ENCODE assay signal across 12 mouse cellular contexts in the genomic region with DNA sequence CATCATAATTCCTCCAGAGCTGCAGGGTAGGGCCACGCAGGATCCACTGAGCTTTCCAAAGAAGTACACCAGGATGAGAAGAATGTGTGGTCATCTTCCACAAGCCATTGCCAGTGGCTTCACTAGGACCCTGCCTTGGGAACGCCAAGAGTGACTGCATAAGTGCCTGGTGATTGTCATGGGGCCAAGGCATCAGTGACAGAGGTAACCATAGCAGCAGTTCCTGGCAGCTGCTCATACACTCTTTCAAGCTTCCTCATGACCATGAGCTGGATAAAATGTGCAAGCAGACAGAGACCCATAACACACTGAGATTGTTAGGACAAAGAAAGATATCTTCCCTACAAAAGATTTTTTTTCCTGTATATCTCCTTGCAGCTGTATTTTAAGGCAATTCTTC. TPM values are rescaled to one million over a fixed set of nuclear protein-coding genes. Genes with fewer than 3 reads are reported as not detected.
A peak's percentile ranks its signal among the peaks of the same experiment; 100 is the strongest.
DNase-seq lines count a peak whose midpoint lies in the region; ATAC-seq and TF ChIP-seq lines count a peak whose summit lies in the region.
"Had no signal": no experiment of that assay in that cellular context is flagged by ENCODE, and none has a peak within 500 bp of the region (broad histone marks: within the 10 kb centered on the region; RNA-seq: fewer than 3 reads in every experiment).

No protein-coding gene starts in this region.

- no peak overlapping the region for H3K4me2 ChIP-seq in forebrain, embryonic 14.5 days (ENCODE audit: low read length)
- no peak overlapping the region for H3K4me2 ChIP-seq in forebrain, embryonic 12.5 days
- no peak overlapping the region for H3K4me2 ChIP-seq in midbrain, embryonic 14.5 days (ENCODE audit: low read length)
- no peak overlapping the region for H3K4me2 ChIP-seq in midbrain, embryonic 11.5 days
- no peak overlapping the region for H3K4me2 ChIP-seq in lung, embryonic 16.5 days (ENCODE audit: low read depth, low read length)
- no peak overlapping the region for H3K4me2 ChIP-seq in kidney, embryonic 14.5 days (replicated peaks; ENCODE audit: low read depth, low read length)
- H3K4me2 ChIP-seq: kidney, embryonic 15.5 days had no signal

- 72% methylated on average over 2 of the region's 2 CpGs for WGBS in forebrain, embryonic 14.5 days
- 78% methylated on average over 2 of the region's 2 CpGs for WGBS in forebrain, embryonic 12.5 days
- WGBS in midbrain, embryonic 14.5 days = 62% methylated on average over 2 of the region's 2 CpGs
- 79% methylated on average over 2 of the region's 2 CpGs for WGBS in midbrain, embryonic 11.5 days
- 32% methylated on average over 2 of the region's 2 CpGs for WGBS in lung, embryonic 16.5 days
- WGBS in kidney, embryonic 14.5 days = 78% methylated on average over 2 of the region's 2 CpGs

- H3K27ac ChIP-seq in forebrain, embryonic 14.5 days (ENCODE audit: low read depth, low read length) = no peak overlapping the region
- H3K27ac ChIP-seq in forebrain, embryonic 12.5 days = no peak overlapping the region
- H3K27ac ChIP-seq in midbrain, embryonic 14.5 days (replicated peaks; ENCODE audit: low read depth, low read length) = no peak overlapping the region
- H3K27ac ChIP-seq in midbrain, embryonic 11.5 days (ENCODE audit: low read depth, low read length) = no peak overlapping the region
- no peak overlapping the region for H3K27ac ChIP-seq in lung, embryonic 16.5 days (ENCODE audit: low read length)
- H3K27ac ChIP-seq in kidney, embryonic 14.5 days (ENCODE audit: low read depth, low read length) = no peak overlapping the region
- H3K27ac ChIP-seq: kidney, embryonic 15.5 days had no signal

- H3K36me3 ChIP-seq in forebrain, embryonic 14.5 days (ENCODE audit: control insufficient read depth, insufficient read depth, low read length) = no peaks in the 10 kb centered on the region
- H3K36me3 ChIP-seq in forebrain, embryonic 12.5 days (replicated peaks) = no peaks in the 10 kb centered on the region
- H3K36me3 ChIP-seq in midbrain, embryonic 14.5 days (ENCODE audit: control insufficient read depth, insufficient read depth, low read length) = no peaks in the 10 kb centered on the region
- no peaks in the 10 kb centered on the region for H3K36me3 ChIP-seq in midbrain, embryonic 11.5 days (ENCODE audit: control insufficient read depth, insufficient read depth, low read length)
- H3K36me3 ChIP-seq in lung, embryonic 16.5 days (ENCODE audit: control insufficient read depth, insufficient read depth, low read length) = no peaks in the 10 kb centered on the region
- no peaks in the 10 kb centered on the region for H3K36me3 ChIP-seq in kidney, embryonic 14.5 days (ENCODE audit: control insufficient read depth, insufficient read depth, low read length)
- H3K36me3 ChIP-seq: kidney, embryonic 15.5 days had no signal

- no peaks in the 10 kb centered on the region for H3K27me3 ChIP-seq in forebrain, embryonic 14.5 days (replicated peaks; ENCODE audit: control insufficient read depth, insufficient read depth, low read length)
- no peaks in the 10 kb centered on the region for H3K27me3 ChIP-seq in forebrain, embryonic 12.5 days
- no peaks in the 10 kb centered on the region for H3K27me3 ChIP-seq in midbrain, embryonic 14.5 days (ENCODE audit: control insufficient read depth, insufficient read depth, low read length)
- no peaks in the 10 kb centered on the region for H3K27me3 ChIP-seq in midbrain, embryonic 11.5 days (ENCODE audit: control insufficient read depth, insufficient read depth, low read length)
- no peaks in the 10 kb centered on the region for H3K27me3 ChIP-seq in lung, embryonic 16.5 days (ENCODE audit: control insufficient read depth, insufficient read depth, low read depth, low read length)
- H3K27me3 ChIP-seq in kidney, embryonic 14.5 days (ENCODE audit: control insufficient read depth, insufficient read depth, low read length) = no peaks in the 10 kb centered on the region
- H3K27me3 ChIP-seq: kidney, embryonic 15.5 days had no signal

- TF ChIP-seq POLR2A in brain, embryonic 14.5 days (IDR thresholded peaks at IDR 0.05; ENCODE audit: borderline replicate concordance, extremely low read depth, insufficient read depth, insufficient read length, poor library complexity, severe bottlenecking) = no peak

- no peak for TF ChIP-seq CTCF in brain, embryonic 14.5 days (IDR thresholded peaks at IDR 0.05; ENCODE audit: borderline replicate concordance, extremely low read depth, insufficient read depth, insufficient read length)

- H3K4me1 ChIP-seq in forebrain, embryonic 14.5 days (ENCODE audit: control insufficient read depth, insufficient read depth, low read length) = 0 out of 2 replicates have a peak, but pooled peaks cover 3% of the 10 kb centered on the region
- H3K4me1 ChIP-seq in forebrain, embryonic 12.5 days = peaks cover 6% of the 10 kb centered on the region
- peaks cover 8% of the 10 kb centered on the region; the same call in 1 of the 2 replicates for H3K4me1 ChIP-seq in midbrain, embryonic 14.5 days (ENCODE audit: control insufficient read depth, insufficient read depth, low read length)
- peaks cover 2% of the 10 kb centered on the region; the same call in 1 of the 2 replicates for H3K4me1 ChIP-seq in midbrain, embryonic 11.5 days (ENCODE audit: control insufficient read depth, insufficient read depth, low read length)
- H3K4me1 ChIP-seq in lung, embryonic 16.5 days (replicated peaks; ENCODE audit: control insufficient read depth, insufficient read depth, low read length) = peaks cover 8% of the 10 kb centered on the region; the same call in 1 of the 2 replicates
- 0 out of 2 replicates have a peak, but pooled peaks cover 4% of the 10 kb centered on the region for H3K4me1 ChIP-seq in kidney, embryonic 14.5 days (ENCODE audit: control insufficient read depth, insufficient read depth, low read length)

- no peak for ATAC-seq in forebrain, embryonic 14.5 days
- ATAC-seq in forebrain, embryonic 12.5 days (ENCODE audit: low FRiP score) = no peak
- no peak for ATAC-seq in midbrain, embryonic 14.5 days (ENCODE audit: low FRiP score, low TSS enrichment)
- ATAC-seq in midbrain, embryonic 11.5 days (ENCODE audit: low FRiP score) = no peak
- peak; percentile 59; the same call in 1 of the 2 replicates for ATAC-seq in lung, embryonic 16.5 days (ENCODE audit: low read depth)
- ATAC-seq in kidney, embryonic 14.5 days (ENCODE audit: low FRiP score, low TSS enrichment) = no peak
- ATAC-seq: CD4-positive, CD25-positive, alpha-beta regulatory T cell, adult 4 months had no signal

- no peak overlapping the region for H3K4me3 ChIP-seq in forebrain, embryonic 14.5 days (ENCODE audit: low read depth, low read length)
- H3K4me3 ChIP-seq in forebrain, embryonic 12.5 days (replicated peaks) = no peak overlapping the region
- H3K4me3 ChIP-seq in midbrain, embryonic 14.5 days (replicated peaks; ENCODE audit: low read depth, low read length) = no peak overlapping the region
- H3K4me3 ChIP-seq in midbrain, embryonic 11.5 days (ENCODE audit: low read depth, low read length) = no peak overlapping the region
- H3K4me3 ChIP-seq in lung, embryonic 16.5 days (ENCODE audit: low read length) = no peak overlapping the region
- no peak overlapping the region for H3K4me3 ChIP-seq in kidney, embryonic 14.5 days (ENCODE audit: low read length)
- H3K4me3 ChIP-seq: kidney, embryonic 15.5 days had no signal

- no peaks in the 10 kb centered on the region for H3K9me3 ChIP-seq in forebrain, embryonic 14.5 days (replicated peaks; ENCODE audit: control insufficient read depth, low read length)
- no peaks in the 10 kb centered on the region for H3K9me3 ChIP-seq in forebrain, embryonic 12.5 days
- H3K9me3 ChIP-seq in midbrain, embryonic 14.5 days (ENCODE audit: control insufficient read depth, low read length) = no peaks in the 10 kb centered on the region
- H3K9me3 ChIP-seq in midbrain, embryonic 11.5 days (ENCODE audit: control insufficient read depth, low read length) = no peaks in the 10 kb centered on the region
- no peaks in the 10 kb centered on the region for H3K9me3 ChIP-seq in lung, embryonic 16.5 days (ENCODE audit: control insufficient read depth, low read length)
- no peaks in the 10 kb centered on the region for H3K9me3 ChIP-seq in kidney, embryonic 14.5 days (ENCODE audit: control insufficient read depth, low read length)
- H3K9me3 ChIP-seq: kidney, embryonic 15.5 days had no signal

- H3K9ac ChIP-seq in forebrain, embryonic 14.5 days (ENCODE audit: low read length) = no peak overlapping the region
- H3K9ac ChIP-seq in forebrain, embryonic 12.5 days = no peak overlapping the region
- H3K9ac ChIP-seq in midbrain, embryonic 14.5 days (replicated peaks; ENCODE audit: low read length) = no peak overlapping the region
- no peak overlapping the region for H3K9ac ChIP-seq in midbrain, embryonic 11.5 days (ENCODE audit: low read length)
- H3K9ac ChIP-seq in lung, embryonic 16.5 days (ENCODE audit: low read length) = no peak overlapping the region
- H3K9ac ChIP-seq in kidney, embryonic 14.5 days (ENCODE audit: low read depth, low read length) = no peak overlapping the region
- H3K9ac ChIP-seq: kidney, embryonic 15.5 days had no signal

- DNase-seq in forebrain, embryonic 14.5 days (ENCODE audit: low spot score) = peak; percentile 42
- DNase-seq in midbrain, embryonic 14.5 days = peak; percentile 53
- no peak for DNase-seq in midbrain, embryonic 11.5 days (ENCODE audit: low spot score, missing footprints)
- DNase-seq in brain, embryonic 14.5 days (ENCODE audit: low read depth) = peak; percentile 70
- no peak for DNase-seq in gastrocnemius, postnatal 10 days

RNA-seq across cellular contexts. Expression of a gene that starts 7.5 kb away (rescaled TPM):
- 50.5 and 65.0 TPM in 2 replicates for polyA plus RNA-seq in forebrain, embryonic 14.5 days (2014; fragmentation: Nextera tagmentation; extraction: Ambion mirVana)
- 23.7 and 29.7 TPM in 2 replicates for polyA plus RNA-seq in forebrain, embryonic 12.5 days (2016; fragmentation: Nextera tagmentation; extraction: Ambion mirVana)
- polyA plus RNA-seq in midbrain, embryonic 14.5 days (2014; fragmentation: Nextera tagmentation; extraction: Ambion mirVana) = 58.9 and 87.2 TPM in 2 replicates
- 30.5 and 33.8 TPM in 2 replicates for polyA plus RNA-seq in midbrain, embryonic 11.5 days (2014; fragmentation: Nextera tagmentation; extraction: Ambion mirVana)
- 33.4 and 38.5 TPM in 2 replicates for polyA plus RNA-seq in brain, embryonic 14.5 days (2012; rRNA removed)
- polyA plus RNA-seq in lung, embryonic 16.5 days (2015; fragmentation: Nextera tagmentation; extraction: Ambion mirVana) = 83.0 and 91.2 TPM in 2 replicates
- 10 to 100 TPM; 61.3 to 67.2 TPM for total RNA-seq in gastrocnemius, postnatal 10 days (2021)
- 63.0 and 73.6 TPM in 2 replicates for polyA plus RNA-seq in kidney, embryonic 14.5 days (2014; fragmentation: Nextera tagmentation; extraction: Ambion mirVana)

RNA-seq across cellular contexts. Expression of a gene that starts 24.0 kb away (rescaled TPM):
- 5.5 and 6.0 TPM in 2 replicates for polyA plus RNA-seq in forebrain, embryonic 14.5 days (2014; fragmentation: Nextera tagmentation; extraction: Ambion mirVana)
- 7.2 and 9.3 TPM in 2 replicates for polyA plus RNA-seq in forebrain, embryonic 12.5 days (2016; fragmentation: Nextera tagmentation; extraction: Ambion mirVana)
- 1.4 and 6.2 TPM in 2 replicates for polyA plus RNA-seq in midbrain, embryonic 14.5 days (2014; fragmentation: Nextera tagmentation; extraction: Ambion mirVana)
- 14.1 and 15.7 TPM in 2 replicates for polyA plus RNA-seq in midbrain, embryonic 11.5 days (2014; fragmentation: Nextera tagmentation; extraction: Ambion mirVana)
- polyA plus RNA-seq in brain, embryonic 14.5 days (2012; rRNA removed) = 5.8 and 6.9 TPM in 2 replicates
- 166 and 173 TPM in 2 replicates for polyA plus RNA-seq in lung, embryonic 16.5 days (2015; fragmentation: Nextera tagmentation; extraction: Ambion mirVana)
- 10 to 100 TPM; 33.3 to 39.0 TPM for total RNA-seq in gastrocnemius, postnatal 10 days (2021)
- polyA plus RNA-seq in kidney, embryonic 14.5 days (2014; fragmentation: Nextera tagmentation; extraction: Ambion mirVana) = 76.2 and 79.8 TPM in 2 replicates
- total RNA-seq: monocyte, adult 5-6 weeks had no signal
- polyA plus RNA-seq: CD4-positive, CD25-positive, alpha-beta regulatory T cell, adult 4 months had no signal

RNA-seq across cellular contexts. Expression of a gene that starts 34.4 kb away (rescaled TPM):
- 15.3 and 17.6 TPM in 2 replicates for polyA plus RNA-seq in forebrain, embryonic 14.5 days (2014; fragmentation: Nextera tagmentation; extraction: Ambion mirVana)
- polyA plus RNA-seq in forebrain, embryonic 12.5 days (2016; fragmentation: Nextera tagmentation; extraction: Ambion mirVana) = 11.3 and 12.2 TPM in 2 replicates
- polyA plus RNA-seq in midbrain, embryonic 14.5 days (2014; fragmentation: Nextera tagmentation; extraction: Ambion mirVana) = 16.0 and 17.5 TPM in 2 replicates
- 15.2 and 15.8 TPM in 2 replicates for polyA plus RNA-seq in midbrain, embryonic 11.5 days (2014; fragmentation: Nextera tagmentation; extraction: Ambion mirVana)
- 13.2 and 15.3 TPM in 2 replicates for polyA plus RNA-seq in brain, embryonic 14.5 days (2012; rRNA removed)
- polyA plus RNA-seq in lung, embryonic 16.5 days (2015; fragmentation: Nextera tagmentation; extraction: Ambion mirVana) = 17.6 and 18.6 TPM in 2 replicates
- 10 to 100 TPM in 1 of 2 experiments, 1 to 10 TPM in 1; 9.8 to 10.4 TPM for total RNA-seq in gastrocnemius, postnatal 10 days (2021)
- polyA plus RNA-seq in kidney, embryonic 14.5 days (2014; fragmentation: Nextera tagmentation; extraction: Ambion mirVana) = 17.2 and 18.4 TPM in 2 replicates

RNA-seq across cellular contexts. Expression of a gene that starts 41.2 kb away (rescaled TPM):
- polyA plus RNA-seq in forebrain, embryonic 14.5 days (2014; fragmentation: Nextera tagmentation; extraction: Ambion mirVana) = not detected in 2 replicates
- polyA plus RNA-seq in forebrain, embryonic 12.5 days (2016; fragmentation: Nextera tagmentation; extraction: Ambion mirVana) = not detected in 2 replicates
- polyA plus RNA-seq in midbrain, embryonic 14.5 days (2014; fragmentation: Nextera tagmentation; extraction: Ambion mirVana) = not detected in 2 replicates
- polyA plus RNA-seq in midbrain, embryonic 11.5 days (2014; fragmentation: Nextera tagmentation; extraction: Ambion mirVana) = not detected in 2 replicates
- 0.06 TPM in 1 of 2 replicates, not detected in the other for polyA plus RNA-seq in brain, embryonic 14.5 days (2012; rRNA removed)
- polyA plus RNA-seq in lung, embryonic 16.5 days (2015; fragmentation: Nextera tagmentation; extraction: Ambion mirVana) = 0.11 and 0.44 TPM in 2 replicates
- total RNA-seq in gastrocnemius, postnatal 10 days (2021) = not detected
- polyA plus RNA-seq in kidney, embryonic 14.5 days (2014; fragmentation: Nextera tagmentation; extraction: Ambion mirVana) = 0.16 TPM in 1 of 2 replicates, not detected in the other
- total RNA-seq: monocyte, adult 5-6 weeks had no signal
- polyA plus RNA-seq: CD4-positive, CD25-positive, alpha-beta regulatory T cell, adult 4 months; limb, embryonic 14.5 days had no signal

Comparison
In these comparisons a context has a peak if more than half of its experiments do, and no peak if none do; other contexts are left out.
1. DNase-seq: peak in forebrain, embryonic 14.5 days (single experiment), midbrain, embryonic 14.5 days (single experiment) and brain, embryonic 14.5 days (single experiment); none in midbrain, embryonic 11.5 days (single experiment) and gastrocnemius, postnatal 10 days (single experiment).